Mouse (Mus musculus): ENCODE measurements around the gene Gm21425.
"Not testable (repeated sequence)": the region's sequence is repeated elsewhere in the genome, so short reads cannot be mapped to it uniquely, and the experiment has no call there.

The Gm21425 gene

GRCm38 (mm10) chrY:13161668-13162067, at the start of gene Gm21425:
TSS of gene Gm21425 (plus strand) at chrY:13161968.
- DNase-seq (ENCODE audit: low spot score in 2 of 2): not testable (repeated sequence)

DNA sequence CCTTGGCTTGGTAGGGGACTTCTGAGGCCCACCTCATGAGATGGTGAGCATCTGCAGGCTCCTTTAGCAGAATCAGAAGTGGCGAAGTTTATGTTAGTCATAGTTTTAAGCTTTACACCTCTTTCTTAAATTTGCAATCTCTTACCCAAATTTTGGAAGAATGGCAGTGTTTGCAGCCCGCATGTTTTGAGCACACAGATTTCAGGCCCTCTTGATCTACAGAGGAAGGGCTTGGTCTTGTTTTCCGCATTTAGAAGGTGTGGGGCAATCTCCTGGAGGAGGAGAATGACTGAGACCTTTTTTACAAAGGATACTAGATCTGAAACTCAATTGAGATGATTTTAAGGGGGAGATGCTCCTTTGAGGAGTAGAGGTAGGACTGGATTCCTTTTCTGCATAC, 28.4 kb upstream of the Gm21425 start, which contains the start of gene Gm21891:
Gm21891 (minus strand) TSS at position 101 of the 400 bp plus-strand sequence.
- DNase-seq (ENCODE audit: low spot score in 2 of 2): not testable (repeated sequence)
